Mouse (Mus musculus) limb, embryonic 11.5 days (tissue): Measurements from ENCODE around the gene Calcb. TPM values are rescaled to one million over a fixed set of nuclear protein-coding genes. Genes with fewer than 3 reads are reported as not detected.
"Not testable (repeated sequence)": the region's sequence is repeated elsewhere in the genome, so short reads cannot be mapped to it uniquely, and the experiment has no call there.

ENCODE experiments used
- ATAC-seq: fragments of 200-750 bp; cut with Nextera tagmentation; 2 replicates; pipeline ENCODE4 v1.8.0; 2017; ENCODE audit warnings: low read depth; ENCODE audit not compliant: insufficient number of reproducible peaks, low FRiP score, low TSS enrichment
- DNase-seq: peaks from one replicate; pipeline ENCODE4 v3.0.0-alpha.2; 2015; ENCODE audit warnings: low spot score
- H3K27ac ChIP-seq: fragments of 300-500 bp; sonication (generic); replicated peaks from 2 replicates; pipeline ENCODE4 v1.5.1; 2014; ENCODE audit warnings: low read depth, mild to moderate bottlenecking, low read length
- H3K27me3 ChIP-seq: fragments of 300-500 bp; sonication (generic); 2 replicates; pipeline ENCODE4 v1.6.1; 2014; ENCODE audit warnings: mild to moderate bottlenecking, low read length, mixed read lengths; ENCODE audit not compliant: control insufficient read depth, insufficient read depth
- H3K36me3 ChIP-seq: fragments of 300-500 bp; sonication (generic); 2 replicates; pipeline ENCODE4 v1.6.1; 2014; ENCODE audit warnings: mild to moderate bottlenecking, low read length, moderate library complexity, mixed read lengths; ENCODE audit not compliant: control insufficient read depth, insufficient read depth
- H3K4me1 ChIP-seq: fragments of 300-500 bp; sonication (generic); 2 replicates; pipeline ENCODE4 v1.6.1; 2014; ENCODE audit warnings: low read length, mixed read lengths; ENCODE audit not compliant: control insufficient read depth, insufficient read depth
- H3K4me2 ChIP-seq: fragments of 300-500 bp; sonication (generic); 2 replicates; pipeline ENCODE4 v1.6.1; 2014; ENCODE audit warnings: low read depth, mild to moderate bottlenecking, moderate library complexity; ENCODE audit not compliant: severe bottlenecking
- H3K4me3 ChIP-seq: fragments of 300-500 bp; sonication (generic); 2 replicates; pipeline ENCODE4 v1.5.1; 2014; ENCODE audit warnings: low read depth, low read length
- H3K9ac ChIP-seq: fragments of 300-500 bp; sonication (generic); 2 replicates; pipeline ENCODE4 v1.6.1; 2014; ENCODE audit warnings: mild to moderate bottlenecking, low read length
- H3K9me3 ChIP-seq: fragments of 300-500 bp; sonication (generic); 2 replicates; pipeline ENCODE4 v1.6.1; 2016; ENCODE audit warnings: low read length; ENCODE audit not compliant: control insufficient read depth
- WGBS: fragments of 180-500 bp; shearing (Covaris S2); extraction: QIAGEN DNeasy Blood & Tissue Kit; methylation state at CpG from one replicate; pipeline ENCODE4 v1.1.7; 2014; 5-methylcytosine and 5-hydroxymethylcytosine counted together
- polyA plus RNA-seq: library from polyadenylated mRNA; unstranded; fragments of >200 nt; fragmentation: Nextera tagmentation; extraction: Ambion mirVana; gene quantifications from 2 replicates; pipeline ENCODE4 v1.2.1, GENCODE M21; 2014

The Calcb gene
- polyA plus RNA-seq, 1 experiment from 2014 or later: not detected

GRCm38 (mm10) chr7:114719381-114720131 lies 1.1 kb downstream of the Calcb start:
- Histone ChIP-seq H3K9ac (no peak overlapping the region), H3K4me2 (peak overlapping the region; percentile 10; the same call in 1 of the 2 replicates), H3K36me3 (no peaks in the 10 kb centered on the region), H3K4me3 (no peak overlapping the region), H3K4me1 (0 out of 2 replicates have a peak, but pooled peaks cover 2% of the 10 kb centered on the region), H3K27ac (no peak overlapping the region), H3K9me3 (no peaks in the 10 kb centered on the region), H3K27me3 (peaks cover 30% of the 10 kb centered on the region)
- ATAC-seq: no peak
- DNase-seq: peak; percentile 56
- 4% methylated on average over 17 of the region's 17 CpGs for WGBS

GRCm38 (mm10) chr7:114729696-114730095 lies 11.3 kb downstream of the Calcb start:
- DNase-seq, ATAC-seq, H3K4me2 ChIP-seq, H3K9ac ChIP-seq, H3K27ac ChIP-seq, H3K36me3 ChIP-seq, H3K27me3 ChIP-seq, H3K4me1 ChIP-seq, H3K9me3 ChIP-seq, H3K4me3 ChIP-seq: not testable (repeated sequence)
- whole genome bisulfite sequencing: 61% methylated on average over 4 of the region's 4 CpGs

DNA sequence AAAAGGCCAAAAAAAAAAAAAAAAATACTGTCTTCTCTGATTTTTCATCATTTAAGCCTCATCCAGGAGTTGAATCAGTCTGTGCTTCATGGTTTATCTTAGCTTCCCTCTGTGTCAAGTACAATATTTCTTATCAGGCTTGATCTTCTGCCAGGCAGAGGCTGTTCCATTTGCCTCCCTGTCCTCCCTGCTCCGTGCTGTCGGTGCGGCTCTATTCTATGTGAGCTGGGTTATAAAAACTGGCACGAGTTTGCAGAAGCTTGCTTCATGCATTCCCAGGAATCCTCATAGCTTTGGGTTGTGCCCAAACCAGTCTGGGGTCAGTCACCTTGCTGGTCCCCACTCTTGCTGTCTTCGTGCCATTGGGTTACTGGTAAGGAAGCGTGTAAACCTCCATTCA lies 12.7 kb downstream of the Calcb start:
- WGBS: 84% methylated on average over 6 of the region's 6 CpGs
- H3K4me1 ChIP-seq: no peaks in the 10 kb centered on the region
- H3K9me3 ChIP-seq: no peaks in the 10 kb centered on the region
- H3K36me3 ChIP-seq: no peaks in the 10 kb centered on the region
- H3K4me2 ChIP-seq: no peak overlapping the region
- H3K27ac ChIP-seq: no peak overlapping the region
- no peaks in the 10 kb centered on the region for H3K27me3 ChIP-seq
- no peak overlapping the region for H3K4me3 ChIP-seq
- DNase-seq (no peak), ATAC-seq (no peak)
- no peak overlapping the region for H3K9ac ChIP-seq

- DNase-seq, H3K4me2 ChIP-seq, H3K36me3 ChIP-seq, ATAC-seq, H3K9ac ChIP-seq, H3K4me1 ChIP-seq, H3K27me3 ChIP-seq, H3K9me3 ChIP-seq, H3K4me3 ChIP-seq, H3K27ac ChIP-seq: not testable (repeated sequence)
- 34% methylated on average over 4 of the region's 4 CpGs for WGBS
These were observed 13.3 kb downstream of the Calcb start for GRCm38 (mm10) chr7:114731700-114732099.

GRCm38 (mm10) chr7:114736256-114736655 lies 17.8 kb downstream of the Calcb start:
- H3K4me1 ChIP-seq: no peaks in the 10 kb centered on the region
- ATAC-seq: no peak

GRCm38 (mm10) chr7:114738166-114738565 lies 19.7 kb downstream of the Calcb start:
- no peaks in the 10 kb centered on the region for H3K36me3 ChIP-seq
- no peaks in the 10 kb centered on the region for H3K9me3 ChIP-seq
- no peaks in the 10 kb centered on the region for H3K27me3 ChIP-seq
- H3K9ac ChIP-seq: no peak overlapping the region
- no peaks in the 10 kb centered on the region for H3K4me1 ChIP-seq
- H3K4me3 ChIP-seq: no peak overlapping the region
- DNase-seq (no peak), ATAC-seq (no peak)
- no peak overlapping the region for H3K27ac ChIP-seq
- H3K4me2 ChIP-seq: no peak overlapping the region

More at GRCm38 (mm10) chr7:114736256-114736655, 17.8 kb downstream of the Calcb start:
- Histone ChIP-seq H3K27me3 (no peaks in the 10 kb centered on the region), H3K27ac (no peak overlapping the region), H3K4me2 (no peak overlapping the region), H3K9ac (no peak overlapping the region), H3K9me3 (no peaks in the 10 kb centered on the region), H3K36me3 (no peaks in the 10 kb centered on the region), H3K4me3 (no peak overlapping the region)
- no peak for DNase-seq
- 91% methylated on average over 5 of the region's 5 CpGs for WGBS

DNA sequence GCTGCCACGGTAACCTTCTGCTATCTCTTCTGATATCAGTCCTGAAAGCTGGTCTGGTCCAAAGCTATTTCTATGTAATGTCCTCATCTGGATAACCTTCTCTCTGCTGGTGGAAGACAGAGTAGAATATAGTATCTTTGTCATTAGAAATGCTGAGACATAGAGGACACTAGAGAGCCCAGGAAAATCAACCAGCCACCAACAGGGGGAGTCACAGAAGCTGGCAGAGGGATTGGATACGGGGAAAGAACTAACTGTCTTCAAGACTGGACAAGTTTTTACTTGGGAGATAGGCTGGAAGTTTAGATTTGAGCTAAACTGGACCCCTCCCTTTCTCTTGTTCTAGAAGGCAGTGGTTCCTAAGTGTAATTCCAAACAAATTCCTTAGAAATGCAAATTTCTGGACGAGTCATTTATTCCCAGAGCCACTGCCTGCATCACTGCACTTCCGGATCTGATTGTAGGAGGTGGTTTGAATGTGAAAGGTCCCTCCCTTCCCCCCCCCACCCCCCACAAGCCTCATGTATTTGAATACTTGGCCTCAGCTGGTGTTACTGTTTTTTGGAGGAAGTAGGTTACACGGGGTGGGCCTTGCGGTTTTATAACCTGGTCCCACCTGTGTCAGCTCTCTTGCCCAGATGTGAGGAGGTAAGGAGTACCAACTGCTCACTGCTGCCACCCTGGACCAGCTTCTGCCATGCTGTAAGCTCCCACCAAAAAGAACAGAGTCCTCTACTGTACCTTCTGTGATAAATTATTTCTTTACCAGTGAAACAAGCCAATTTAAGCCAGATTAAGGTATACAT lies 22.1 kb downstream of the Calcb start:
- Histone ChIP-seq H3K9me3 (no peaks in the 10 kb centered on the region), H3K27ac (no peak overlapping the region), H3K9ac (no peak overlapping the region), H3K4me1 (peaks cover under 1% of the 10 kb centered on the region; the same call in 1 of the 2 replicates), H3K27me3 (no peaks in the 10 kb centered on the region), H3K4me2 (no peak overlapping the region), H3K4me3 (no peak overlapping the region), H3K36me3 (no peaks in the 10 kb centered on the region)
- 48% methylated on average over 6 of the region's 6 CpGs for WGBS
- no peak for DNase-seq
- no peak for ATAC-seq

DNA sequence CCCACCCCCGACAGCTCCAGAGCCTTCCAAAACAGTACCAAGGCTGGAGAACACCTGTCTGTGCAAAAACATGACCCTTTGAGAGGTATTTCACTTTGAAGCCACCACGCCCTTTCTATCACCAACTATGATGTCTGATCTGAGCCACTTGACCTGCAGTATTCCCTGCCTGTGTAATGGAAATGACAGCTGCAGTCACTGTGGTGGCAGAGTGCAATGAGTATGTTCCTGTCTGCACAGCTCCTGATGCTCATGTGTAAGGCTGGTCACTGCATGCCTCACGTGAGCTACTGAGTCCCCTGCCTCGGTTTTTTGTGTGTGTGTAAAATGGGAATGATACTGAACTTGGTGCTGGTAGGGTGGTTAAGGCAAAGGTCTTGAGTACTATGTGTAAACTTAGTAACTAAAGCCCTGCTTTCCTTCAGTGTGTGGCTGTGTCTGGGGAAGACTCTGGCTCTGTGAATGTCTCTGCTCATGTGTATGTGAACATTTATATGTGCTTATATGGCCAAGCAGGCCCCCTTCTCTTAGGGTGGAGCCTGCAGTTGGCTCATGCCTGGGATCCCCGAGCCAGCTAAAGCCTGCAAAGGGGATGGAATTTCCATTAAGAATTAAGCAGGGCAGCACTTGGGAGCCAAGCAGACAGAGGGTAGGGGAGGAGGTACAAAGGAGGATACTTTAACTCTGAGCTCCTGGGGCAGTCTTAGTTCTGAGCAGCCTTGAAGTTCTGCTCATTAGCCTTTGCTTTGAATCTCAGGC lies 24.8 kb downstream of the Calcb start, which contains the start of gene Insc:
Insc (plus strand) TSS at position 673 of the 759 bp plus-strand sequence.
- no peak within 1 kb of the TSS for H3K4me3 ChIP-seq
- ATAC-seq (no peak), DNase-seq (no peak)
- H3K9ac ChIP-seq: no peak within 1 kb of the TSS
- no peaks in the 10 kb centered on the region for H3K36me3 ChIP-seq
- H3K4me1 ChIP-seq: peaks cover 3% of the 10 kb centered on the region; the same call in 1 of the 2 replicates
- no peak within 1 kb of the TSS for H3K4me2 ChIP-seq
- H3K27me3 ChIP-seq: no peaks in the 10 kb centered on the region
- no peaks in the 10 kb centered on the region for H3K9me3 ChIP-seq
- 72% methylated on average over 5 of the region's 5 CpGs for WGBS
- H3K27ac ChIP-seq: no peak within 1 kb of the TSS
